Mouse (Mus musculus): ENCODE data around the gene Tab1. TPM values are rescaled to one million over a fixed set of nuclear protein-coding genes. Genes with fewer than 3 reads are reported as not detected.
A peak's percentile ranks its signal among the peaks of the same experiment; 100 is the strongest.

Gene Tab1
- 10 to 100 TPM; 12.0 to 39.6 TPM for polyA plus RNA-seq (2017; shearing (Covaris generic))

DNA sequence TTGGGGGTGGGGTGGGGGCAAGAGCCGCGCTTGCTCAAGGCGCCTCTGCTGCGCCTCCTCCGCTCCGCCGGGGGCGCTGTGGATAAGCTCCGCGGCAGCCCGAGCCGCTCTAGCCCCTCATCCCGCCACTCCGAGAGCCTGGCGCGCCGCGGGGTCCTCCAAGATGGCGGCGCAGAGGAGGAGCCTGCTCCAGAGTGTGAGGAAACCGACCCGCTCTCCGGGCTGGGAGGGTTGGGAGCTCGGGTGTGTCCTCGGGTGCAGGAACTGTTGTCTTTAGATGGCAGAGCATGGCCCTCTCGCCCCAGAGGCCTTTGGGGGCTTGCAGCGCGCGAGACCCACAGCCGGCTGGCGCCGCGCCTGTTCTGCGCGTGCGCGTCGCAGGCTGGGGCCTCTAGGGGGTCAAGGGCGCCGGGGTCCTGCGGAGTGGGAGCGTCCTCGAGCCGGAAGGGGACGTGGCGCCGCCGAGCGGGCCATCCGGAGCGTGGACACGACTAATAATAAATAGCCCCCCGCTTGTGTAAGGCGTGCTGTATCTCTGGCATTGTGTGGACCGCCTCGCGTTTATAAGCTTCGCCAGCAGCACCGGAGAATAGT, at the start of gene Tab1:
Gene Tab1, plus strand, starts transcription at position 135 of the 594 bp plus-strand sequence.
- ATAC-seq = peak; percentile 93

GRCm38 (mm10) chr15:80083276-80083731, 49.6 kb upstream of the Tab1 start:
- ATAC-seq = peak; percentile 92

GRCm38 (mm10) chr15:80083740-80084139, 49.2 kb upstream of the Tab1 start:
- peak; percentile 17 for ATAC-seq

GRCm38 (mm10) chr15:80087406-80088012, 45.4 kb upstream of the Tab1 start:
- no peak for ATAC-seq

GRCm38 (mm10) chr15:80088637-80089036, 44.3 kb upstream of the Tab1 start:
- ATAC-seq = peak; percentile 91

GRCm38 (mm10) chr15:80090155-80090554, 42.8 kb upstream of the Tab1 start:
- no peak for ATAC-seq

- ATAC-seq = no peak
These were observed 42.2 kb upstream of the Tab1 start for GRCm38 (mm10) chr15:80090741-80091120.

- peak; percentile 68 for ATAC-seq
These were observed 41.6 kb upstream of the Tab1 start, which contains the start of the genes Syngr1 and Rpl3 for GRCm38 (mm10) chr15:80091121-80091955. Syngr1 (plus strand) TSS chr15:80091334. Rpl3 (minus strand) TSS chr15:80091868.

DNA sequence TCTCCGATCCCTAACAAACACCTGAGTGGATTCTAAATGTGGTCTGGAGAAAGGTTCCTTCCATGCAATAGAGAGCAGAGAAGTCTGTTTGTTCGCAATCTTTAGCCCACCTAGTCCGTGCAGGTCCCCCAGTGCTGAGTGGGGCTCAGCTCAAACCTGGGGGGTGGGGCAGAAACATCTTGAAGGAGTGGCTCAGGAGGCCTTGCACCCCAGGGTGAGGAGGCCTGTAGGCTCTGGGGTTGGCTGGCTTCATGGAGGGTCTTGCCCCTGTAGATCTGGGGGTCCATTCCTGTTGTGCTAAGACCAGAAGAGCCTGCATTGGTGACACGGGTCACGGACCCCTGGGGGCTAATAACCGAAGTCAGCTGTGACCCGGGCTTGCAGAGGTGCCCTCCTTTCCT, 40.9 kb upstream of the Tab1 start:
- no peak for ATAC-seq

- no peak for ATAC-seq
These were observed 40.3 kb upstream of the Tab1 start for GRCm38 (mm10) chr15:80092599-80092998.

DNA sequence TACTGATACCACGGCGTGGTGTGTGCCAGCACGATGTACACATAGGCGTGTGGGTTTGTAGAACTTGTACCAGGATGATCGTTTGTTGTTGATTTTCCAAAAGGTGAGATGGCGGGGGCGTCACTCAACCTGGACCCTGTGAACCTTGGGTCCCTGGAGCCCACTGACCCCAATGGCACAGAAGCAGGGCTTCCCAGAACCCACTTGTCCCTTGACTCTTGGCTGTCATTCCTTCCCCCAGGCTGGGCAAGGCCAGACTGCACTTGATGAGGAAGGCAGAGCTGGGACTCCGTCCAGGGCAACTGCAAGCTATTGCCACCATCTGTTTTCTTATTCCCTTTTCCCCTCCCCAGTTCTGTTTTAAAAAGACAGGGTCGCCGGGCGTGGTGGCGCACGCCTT, 38.7 kb upstream of the Tab1 start:
- no peak for ATAC-seq

DNA sequence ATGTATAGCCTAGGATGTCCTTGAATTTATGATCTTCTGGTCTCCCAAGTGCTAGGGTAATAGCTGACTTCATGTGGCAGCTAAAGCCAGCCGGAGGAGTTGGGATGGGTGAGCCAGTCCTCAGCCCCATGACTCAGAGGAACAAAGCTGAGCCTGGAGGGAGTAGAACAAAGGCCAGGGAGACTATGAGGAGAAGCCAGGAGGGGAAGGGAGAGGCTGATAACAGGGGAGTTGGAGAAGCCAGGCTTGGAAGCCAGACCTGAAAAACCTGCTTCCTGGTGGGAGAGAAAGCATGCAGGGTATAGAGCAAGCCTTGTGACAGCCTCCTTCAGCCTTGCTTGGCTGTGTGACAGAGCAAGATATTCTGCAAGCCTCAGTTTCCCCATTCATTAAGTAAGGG, 37.3 kb upstream of the Tab1 start:
- ATAC-seq = no peak

GRCm38 (mm10) chr15:80096406-80096805, 36.5 kb upstream of the Tab1 start:
- no peak for ATAC-seq

DNA sequence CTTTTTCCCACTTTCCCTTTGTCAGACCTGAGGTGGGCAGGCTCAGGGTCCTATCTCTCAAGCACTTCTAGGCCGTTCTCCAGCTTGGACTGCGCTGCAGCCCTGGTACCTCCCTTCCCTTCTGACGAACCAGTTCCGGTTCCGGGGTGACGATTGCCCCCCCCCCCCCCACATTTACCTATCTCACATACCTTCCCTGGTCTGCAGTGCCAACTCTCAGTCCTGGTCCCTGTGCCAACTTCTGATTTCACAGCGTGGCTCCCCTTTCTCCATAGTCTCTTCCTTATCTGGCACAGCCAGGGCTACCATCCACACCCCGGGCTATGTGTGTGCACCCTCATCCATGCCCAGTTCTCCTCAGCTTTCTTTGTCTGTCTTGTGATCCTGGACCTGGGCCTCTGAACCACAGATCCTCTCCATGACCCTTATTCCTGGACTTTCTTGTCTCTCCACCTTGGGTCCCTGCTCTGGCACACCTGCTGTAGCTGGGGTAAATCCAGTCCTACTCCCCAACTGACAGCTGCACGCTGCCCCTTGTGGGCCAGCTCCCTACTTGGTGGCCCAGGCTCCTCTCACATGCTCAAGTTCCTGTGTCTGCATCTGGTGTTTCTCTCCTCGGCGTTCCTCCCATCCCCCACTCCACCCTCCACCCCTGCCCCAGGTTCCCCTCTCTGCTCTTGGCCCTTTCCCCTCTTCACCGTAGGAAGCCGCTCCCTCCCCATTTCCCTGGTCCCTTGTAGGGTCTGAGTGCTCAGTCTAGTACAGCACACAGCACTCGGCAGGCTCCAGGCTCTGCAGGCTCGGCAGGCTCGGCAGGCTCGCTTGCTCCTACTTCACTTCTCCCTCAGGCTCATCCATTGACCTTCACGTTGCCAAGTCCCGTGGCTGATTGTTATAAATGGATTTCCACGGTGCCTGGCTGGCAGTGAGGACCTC, 35.7 kb upstream of the Tab1 start:
- ATAC-seq = peak; percentile 73

GRCm38 (mm10) chr15:80097999-80098461, 34.9 kb upstream of the Tab1 start:
- ATAC-seq = no peak

- no peak for ATAC-seq
These were observed 34.1 kb upstream of the Tab1 start for GRCm38 (mm10) chr15:80098809-80099208.

- ATAC-seq = no peak
These were observed 33.5 kb upstream of the Tab1 start for GRCm38 (mm10) chr15:80099477-80099876.

DNA sequence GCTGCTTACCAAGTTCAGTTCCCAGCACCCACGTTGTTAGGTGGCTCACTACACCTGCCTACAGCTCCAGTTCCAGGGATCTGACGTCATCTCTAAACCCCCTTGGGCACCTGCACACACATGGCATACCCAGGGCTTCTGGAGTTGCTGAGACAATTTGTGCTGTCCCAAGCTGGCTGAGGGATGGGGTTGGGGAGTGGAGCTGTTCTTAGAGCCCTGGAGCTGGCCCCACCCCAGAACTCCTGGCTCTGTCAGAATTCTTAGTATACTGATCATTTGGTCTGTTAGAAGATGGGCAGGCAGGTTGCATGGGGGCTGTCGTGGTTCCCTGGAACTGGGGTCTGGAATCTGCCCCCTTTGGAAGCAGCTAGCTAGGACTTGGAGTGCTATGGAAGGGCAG, 32.7 kb upstream of the Tab1 start:
- no peak for ATAC-seq

- ATAC-seq = no peak
These were observed 32.1 kb upstream of the Tab1 start for GRCm38 (mm10) chr15:80100871-80101270.

- ATAC-seq = no peak
These were observed 31.4 kb upstream of the Tab1 start for GRCm38 (mm10) chr15:80101503-80101902.

DNA sequence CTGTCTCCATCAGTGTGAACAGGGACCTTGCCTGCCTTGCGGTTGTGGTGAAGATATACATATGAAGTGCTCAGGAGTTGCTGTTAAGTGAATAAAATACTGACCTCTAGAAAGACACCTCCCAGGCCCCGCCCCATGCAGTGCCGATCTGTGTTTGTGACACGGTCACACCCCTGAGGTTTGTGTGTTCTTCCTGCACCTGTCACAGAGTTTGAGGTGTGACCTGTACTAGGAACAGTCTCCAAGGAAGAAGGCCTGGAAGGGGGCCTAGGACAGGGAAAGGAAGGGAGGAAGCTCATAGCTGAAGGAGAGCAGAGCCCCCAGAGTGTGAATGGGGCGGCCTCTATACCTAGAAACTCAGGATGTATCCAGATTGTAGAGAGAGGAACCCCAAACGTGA, 30.4 kb upstream of the Tab1 start:
- no peak for ATAC-seq
